Mouse (Mus musculus): ENCODE measurements around the gene Traf3ip3.

- TF ChIP-seq CTCF (IDR thresholded peaks at IDR 0.05; ENCODE audit: low read depth, low read length) (no peak), POLR2A (IDR thresholded peaks at IDR 0.05; ENCODE audit: extremely low read depth, insufficient read depth, low read length) (no peak)
These were observed 27.7 kb downstream of the Traf3ip3 start for GRCm38 (mm10) chr1:193173810-193174129.

All from liver, adult 2 months (tissue).